Mouse (Mus musculus): ENCODE measurements around the gene Pik3cd. TPM values are rescaled to one million over a fixed set of nuclear protein-coding genes. Genes with fewer than 3 reads are reported as not detected.

Pik3cd gene
- total RNA-seq, 2 experiments from 2014 or later = 21.4 to 26.3 TPM

DNA sequence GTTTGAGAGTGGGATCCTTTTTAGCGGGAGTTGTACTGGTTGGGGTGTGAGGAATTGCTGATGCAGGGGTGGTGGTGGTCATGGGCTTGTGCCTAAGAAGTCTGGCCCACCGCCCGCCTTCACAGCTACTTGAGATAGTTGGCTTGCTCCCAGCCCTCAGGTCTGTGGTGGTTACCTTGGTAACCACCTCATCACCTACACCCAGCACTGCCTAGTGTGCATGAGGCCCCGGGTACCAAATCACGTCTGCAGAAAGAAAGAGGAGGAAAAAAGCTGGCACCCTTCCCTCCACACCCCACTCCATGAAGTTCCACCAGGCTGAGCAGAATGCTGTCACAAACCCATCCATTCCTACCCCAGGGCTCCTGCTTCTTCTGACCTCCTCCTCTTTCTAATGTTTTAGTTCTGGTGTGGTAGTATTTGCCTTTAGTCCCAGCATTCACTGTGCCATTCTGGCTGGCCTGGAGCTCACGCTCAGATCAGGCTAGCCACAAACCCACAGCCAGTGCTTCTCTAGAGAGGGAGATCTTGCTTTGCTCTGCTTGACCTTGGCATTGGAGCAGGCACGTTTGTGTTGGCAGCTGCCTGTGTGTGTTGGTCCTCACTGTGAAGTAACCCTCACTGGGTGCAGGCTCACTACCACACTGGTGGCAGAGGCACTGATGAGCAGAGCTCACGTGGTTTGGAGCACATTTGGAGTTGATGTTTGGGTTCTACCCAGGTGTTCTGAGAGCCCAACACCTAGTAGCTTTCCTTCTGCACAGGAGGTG, 92.9 kb downstream of the Pik3cd start:
- DNase-seq (ENCODE audit: low spot score in 2 of 2) = peak in 1 of 2 experiments; percentile 43

DNA sequence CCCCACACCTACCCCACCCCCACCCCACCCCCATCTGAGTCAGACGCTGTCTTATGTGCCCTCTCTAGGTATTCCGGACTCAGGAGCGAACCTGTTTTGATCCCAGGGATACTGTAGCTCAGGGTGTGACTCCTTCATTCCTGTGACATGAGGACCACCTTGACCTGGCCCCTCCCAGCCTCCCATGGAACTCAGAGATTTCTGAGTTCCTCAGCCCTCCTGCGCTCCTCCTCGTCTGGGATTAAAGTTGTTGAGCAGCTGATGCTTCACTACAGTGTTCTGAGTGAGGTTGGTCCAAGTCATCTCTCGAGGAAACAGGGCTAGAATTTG, 94.1 kb downstream of the Pik3cd start:
- no peak for DNase-seq (ENCODE audit: low spot score in 2 of 2)

DNA sequence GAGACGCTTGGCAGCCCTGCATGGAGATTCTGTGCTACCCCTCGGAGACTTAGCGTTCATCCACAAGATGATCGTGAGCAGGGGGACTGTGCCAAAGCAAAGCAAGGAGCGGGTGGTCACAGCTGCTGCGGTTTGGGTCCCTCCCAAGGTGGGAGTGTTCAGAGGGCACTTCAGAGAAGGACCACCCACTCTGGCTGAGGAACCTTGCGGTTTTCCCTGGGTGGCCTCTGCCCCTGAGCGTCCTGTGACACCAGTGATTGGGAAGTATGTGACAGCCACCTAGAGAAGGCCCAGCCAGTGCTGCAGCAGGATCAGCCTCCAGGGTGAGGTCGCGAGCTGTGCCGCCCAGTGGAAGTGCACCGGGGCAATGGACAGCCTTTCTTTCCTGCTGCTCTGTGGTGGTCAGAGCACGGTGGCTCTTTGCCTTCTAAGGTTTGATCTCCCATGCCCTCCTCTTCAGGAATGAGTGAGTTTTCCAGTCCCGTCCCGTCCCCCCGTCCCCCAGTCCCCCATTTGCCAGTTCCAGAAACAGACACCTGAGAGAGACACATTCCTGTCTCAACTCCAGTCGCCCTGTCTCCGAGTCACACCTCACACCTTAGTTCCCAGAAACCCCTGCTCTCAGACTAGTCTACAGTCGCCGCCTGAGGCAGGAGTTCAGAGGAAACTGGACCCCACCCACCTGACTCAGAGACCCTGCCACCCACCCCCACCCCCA, 94.6 kb downstream of the Pik3cd start:
- no peak for DNase-seq (ENCODE audit: low spot score in 2 of 2)

GRCm38 (mm10) chr4:149606766-149607358, 95.5 kb downstream of the Pik3cd start:
- no peak for DNase-seq (ENCODE audit: low spot score in 2 of 2)

GRCm38 (mm10) chr4:149606056-149606455, 96.3 kb downstream of the Pik3cd start:
- peak in 1 of 2 experiments; percentile 47 for DNase-seq (ENCODE audit: low spot score in 2 of 2)

- no peak for DNase-seq (ENCODE audit: low spot score in 2 of 2)
Measured at GRCm38 (mm10) chr4:149604518-149604917, 97.9 kb downstream of the Pik3cd start.

DNA sequence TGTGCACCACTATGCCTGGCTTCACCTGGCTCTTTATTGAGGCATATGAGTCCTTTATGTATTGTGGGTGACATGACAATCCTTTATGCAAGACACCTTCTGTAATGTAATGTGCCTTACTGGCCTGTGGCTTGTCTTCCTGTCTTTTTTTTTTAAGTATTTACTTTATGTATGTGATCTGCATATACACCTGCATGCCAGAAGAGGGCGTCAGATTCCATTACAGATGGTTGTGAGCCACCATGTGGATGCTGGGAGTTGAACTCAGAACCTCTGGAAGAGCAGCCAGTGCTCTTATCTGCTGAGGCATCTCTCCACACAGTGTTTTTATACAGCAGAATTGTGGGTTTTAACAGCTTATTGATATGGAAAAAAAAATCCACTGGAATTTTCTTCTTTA, 98.5 kb downstream of the Pik3cd start:
- DNase-seq (ENCODE audit: low spot score in 2 of 2) = no peak

DNA sequence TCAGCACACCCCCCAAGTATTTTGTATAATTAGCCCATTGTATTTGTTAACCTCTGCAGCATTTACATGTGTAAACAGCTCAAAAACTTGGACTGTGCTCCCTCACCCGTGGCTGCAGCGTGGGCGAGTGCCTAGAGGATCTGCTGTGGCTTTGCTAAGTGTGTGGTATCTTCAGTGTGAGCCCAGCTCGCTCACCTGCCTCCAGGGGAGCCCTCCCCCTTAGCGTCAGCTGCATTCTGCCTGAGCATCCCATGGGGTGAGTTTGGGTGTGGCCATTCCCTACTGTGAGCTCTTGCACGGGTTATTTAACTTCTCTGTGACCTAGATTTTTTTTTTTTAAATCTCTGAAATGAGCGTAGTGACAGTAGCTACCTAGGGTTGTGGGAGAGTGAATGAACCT, 100.1 kb downstream of the Pik3cd start:
- DNase-seq (ENCODE audit: low spot score in 2 of 2) = no peak

DNA sequence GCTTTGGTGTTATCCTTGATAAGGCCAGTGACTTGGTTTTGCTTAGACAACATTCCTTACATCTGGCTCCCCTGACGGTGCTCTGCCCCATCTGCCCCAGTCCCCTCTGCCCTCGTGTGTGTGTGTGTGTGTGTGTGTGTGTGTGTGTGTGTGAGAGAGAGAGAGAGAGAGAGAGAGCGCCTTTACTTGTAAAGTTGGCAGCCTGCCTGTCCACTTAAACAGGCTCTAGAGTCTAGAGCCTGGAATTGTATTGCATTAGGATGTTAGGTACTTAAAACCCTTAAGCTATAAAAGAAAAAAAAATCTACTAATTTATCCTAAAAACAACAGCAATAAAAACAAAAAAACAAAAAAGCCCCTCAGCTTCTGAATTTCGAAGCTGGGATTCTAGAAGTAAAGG, 100.9 kb downstream of the Pik3cd start:
- DNase-seq (ENCODE audit: low spot score in 2 of 2) = no peak

GRCm38 (mm10) chr4:149600130-149600529, 102.2 kb downstream of the Pik3cd start:
- no peak for DNase-seq (ENCODE audit: low spot score in 2 of 2)

- no peak for DNase-seq (ENCODE audit: low spot score in 2 of 2)
Measured at GRCm38 (mm10) chr4:149599549-149599948, 102.8 kb downstream of the Pik3cd start.

Small RNAs within 50 kb of the gene (microRNA-seq; reads per million reads assigned to microRNA genes)
- 1.2 to 2.0 reads per million in 2 experiments for gene Mir7023

Other genes starting within 250 kb of the Pik3cd start
- not detected for gene Rbp7, start 247.6 kb downstream of the Pik3cd start, total RNA-seq (2021)
- not detected for gene Tmem274, start 225.2 kb downstream of the Pik3cd start, total RNA-seq (2021)
- gene Nmnat1, start 217.4 kb downstream of the Pik3cd start, total RNA-seq (2021) = 1 to 10 TPM; 7.7 to 9.5 TPM
- 10 to 100 TPM; 14.1 to 14.2 TPM for gene Lzic, start 217.3 kb downstream of the Pik3cd start, total RNA-seq (2021)
- gene Ctnnbip1, start 184.3 kb downstream of the Pik3cd start, total RNA-seq (2021) = 10 to 100 TPM; 29.6 to 33.4 TPM
- gene Clstn1, start 116.1 kb downstream of the Pik3cd start, total RNA-seq (2021) = 100 to 1,000 TPM; 839 to 867 TPM
- 10 to 100 TPM; 68.1 to 73.2 TPM for gene Tmem201, start 35.5 kb upstream of the Pik3cd start, total RNA-seq (2021)
- 10 to 100 TPM; 31.4 to 34.2 TPM for gene Slc25a33, start 71.7 kb upstream of the Pik3cd start, total RNA-seq (2021)